Mouse (Mus musculus): ENCODE data around the gene Hoxa11. TPM values are rescaled to one million over a fixed set of nuclear protein-coding genes. Genes with fewer than 3 reads are reported as not detected.

The Hoxa11 gene
- not detected for polyA plus RNA-seq (2017; shearing (Covaris generic))

DNA sequence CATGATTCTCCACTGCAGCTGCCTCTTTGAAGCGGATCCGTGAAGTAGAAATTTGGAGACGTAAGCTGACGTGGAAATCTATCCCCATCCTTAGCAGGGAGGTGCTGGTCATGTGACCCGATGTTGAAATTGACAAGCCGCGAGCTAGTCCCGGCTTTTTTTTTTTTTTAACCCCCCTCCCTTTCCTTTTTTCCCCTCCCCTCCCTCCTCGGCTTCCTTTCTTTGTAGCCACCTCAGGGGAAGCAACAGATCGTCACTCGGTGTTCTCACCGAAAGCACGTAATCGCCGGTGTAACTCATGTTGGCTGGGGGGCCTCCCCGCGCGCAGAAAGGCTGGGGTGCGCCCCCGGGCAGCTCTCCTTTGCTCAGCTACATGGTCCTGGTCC, at the start of gene Hoxa11:
Gene Hoxa11, minus strand, starts transcription at position 54 of the 386 bp plus-strand sequence.
- ATAC-seq, result peak; percentile 30

DNA sequence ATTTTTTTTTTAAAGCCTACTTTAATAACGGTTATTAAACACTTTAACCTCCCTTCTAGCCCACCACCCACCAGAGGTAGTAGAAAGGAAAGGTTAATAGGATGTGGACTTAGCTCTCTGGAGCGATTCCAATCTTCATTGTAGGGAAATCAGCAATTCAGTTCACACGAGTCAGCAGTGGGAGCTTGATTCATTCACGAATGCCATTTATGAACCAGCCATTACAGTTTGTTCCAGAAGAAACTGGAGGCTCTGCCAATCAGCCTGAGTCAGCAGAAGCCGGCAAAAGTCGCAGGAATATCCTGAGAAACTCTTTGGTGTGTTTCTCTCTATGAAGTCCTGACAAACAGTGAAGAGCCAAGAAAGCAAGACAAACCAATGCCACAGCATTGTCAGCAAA, 49.0 kb upstream of the Hoxa11 start:
- no peak for ATAC-seq

DNA sequence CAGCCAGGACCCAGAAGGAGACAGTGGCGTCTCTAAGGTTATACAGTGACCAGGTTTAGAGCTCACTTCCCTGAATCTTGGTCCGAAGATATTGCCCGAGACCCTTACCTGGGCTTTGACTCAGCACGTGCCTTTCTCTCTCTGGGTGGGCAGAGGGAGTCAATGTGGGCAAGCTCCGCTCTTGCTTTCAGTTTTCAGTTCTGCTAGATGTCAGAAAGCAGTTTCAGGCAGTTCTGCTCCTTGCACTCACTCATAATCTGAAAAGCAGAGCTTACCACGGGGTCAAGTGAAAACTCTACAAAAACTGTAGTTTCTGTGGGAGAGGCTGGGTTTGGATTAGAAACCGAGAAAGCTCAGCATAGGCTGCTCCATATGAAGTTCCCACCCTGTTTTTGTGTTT, 46.7 kb upstream of the Hoxa11 start:
- ATAC-seq, result no peak

DNA sequence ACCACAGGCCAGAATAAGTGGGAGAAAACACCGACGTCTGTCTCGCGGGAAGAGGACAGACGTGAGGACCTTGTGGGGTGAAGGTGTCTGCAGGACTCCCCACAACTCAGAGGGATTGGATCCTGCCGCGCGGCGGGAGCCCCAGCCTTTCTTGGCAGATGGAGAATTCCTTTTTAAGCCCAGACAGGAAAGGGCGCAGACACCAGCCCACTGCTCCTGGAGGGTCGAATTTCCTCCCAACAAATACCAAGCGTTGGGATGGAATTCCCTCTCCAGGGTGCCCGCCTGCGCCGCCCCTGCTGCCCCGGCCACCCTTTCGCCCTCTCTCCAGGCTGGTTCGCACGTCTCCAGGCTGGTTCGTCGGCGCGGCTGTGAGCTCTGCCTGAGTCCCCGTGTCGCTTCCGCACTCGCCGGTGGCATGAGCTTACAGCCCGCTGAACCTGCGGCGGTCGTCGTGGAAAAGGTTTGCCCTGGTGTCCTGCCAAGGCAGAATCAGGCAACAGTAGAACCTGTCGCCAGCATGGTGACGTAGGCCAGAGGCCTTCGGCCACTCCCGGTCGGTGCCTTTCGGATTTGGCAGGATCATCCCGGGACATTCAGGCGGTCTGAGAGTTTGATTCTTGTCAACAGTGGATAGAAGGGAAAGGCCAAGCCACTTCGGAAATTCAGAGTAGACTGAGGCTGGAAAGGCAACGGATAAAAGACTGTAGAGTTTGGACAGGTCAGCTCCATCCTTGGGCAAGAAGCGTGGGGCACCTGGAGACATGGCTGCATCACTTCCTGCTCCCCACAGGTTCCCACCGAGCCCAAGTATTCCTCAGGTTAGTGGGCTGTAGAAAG, 45.6 kb upstream of the Hoxa11 start:
- ATAC-seq, result no peak

DNA sequence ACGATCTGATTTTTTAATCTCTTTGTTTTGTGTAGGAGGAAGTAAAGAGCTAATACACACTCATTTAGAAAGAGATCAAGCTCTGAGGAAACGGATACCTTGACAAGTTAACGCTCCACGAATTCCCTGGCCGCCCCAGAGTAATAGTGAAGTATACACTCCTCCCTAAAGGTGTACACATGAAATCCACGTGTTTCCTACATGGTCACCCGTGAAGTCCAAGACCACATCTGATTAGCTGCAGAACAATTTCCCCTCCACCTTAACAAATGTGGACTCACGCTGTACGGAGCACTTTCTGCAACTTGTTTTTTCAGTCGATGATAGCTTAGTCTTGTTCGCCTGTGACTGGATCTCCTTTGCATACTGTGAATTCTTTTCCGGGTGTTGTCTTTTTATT, 44.6 kb upstream of the Hoxa11 start:
- ATAC-seq, result no peak

DNA sequence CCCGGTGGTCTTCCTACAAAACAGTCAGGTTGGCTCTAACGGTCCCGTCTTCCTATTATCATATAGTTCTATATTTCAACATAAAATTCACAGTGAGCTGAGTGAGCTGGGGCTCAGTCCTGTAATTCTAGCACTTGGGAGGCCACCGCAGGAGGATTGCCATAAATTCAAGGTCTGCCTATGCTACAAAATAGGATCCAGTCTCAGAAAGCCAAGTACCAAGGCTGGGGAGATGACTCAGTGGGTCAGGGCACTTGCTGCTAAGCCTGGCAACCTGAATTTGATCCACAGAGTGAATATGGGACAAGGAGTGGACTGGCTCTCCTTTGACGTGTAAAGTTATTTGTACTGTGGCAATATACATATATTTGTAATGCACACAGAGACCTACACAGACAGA, 38.3 kb upstream of the Hoxa11 start:
- no peak for ATAC-seq

DNA sequence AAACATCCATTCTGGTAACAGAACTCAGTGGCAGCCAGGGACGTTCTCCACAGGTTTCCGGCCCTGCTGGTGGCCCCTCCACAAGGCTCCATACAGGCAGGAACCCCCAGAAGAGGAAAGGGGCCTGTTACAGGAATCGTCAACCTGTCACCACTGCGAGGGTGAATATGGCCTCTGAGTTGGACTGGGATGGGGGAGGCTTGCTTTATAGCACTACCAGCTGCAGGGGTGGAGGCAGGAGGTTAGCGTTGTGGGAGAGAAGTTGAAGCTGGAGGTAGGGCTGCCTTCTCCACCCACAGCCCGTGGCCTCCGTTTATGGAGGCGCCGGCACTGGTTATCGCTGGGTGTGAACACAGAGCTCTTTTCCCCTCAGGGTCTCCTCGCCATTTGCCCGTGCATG, 35.5 kb upstream of the Hoxa11 start:
- ATAC-seq, result no peak

DNA sequence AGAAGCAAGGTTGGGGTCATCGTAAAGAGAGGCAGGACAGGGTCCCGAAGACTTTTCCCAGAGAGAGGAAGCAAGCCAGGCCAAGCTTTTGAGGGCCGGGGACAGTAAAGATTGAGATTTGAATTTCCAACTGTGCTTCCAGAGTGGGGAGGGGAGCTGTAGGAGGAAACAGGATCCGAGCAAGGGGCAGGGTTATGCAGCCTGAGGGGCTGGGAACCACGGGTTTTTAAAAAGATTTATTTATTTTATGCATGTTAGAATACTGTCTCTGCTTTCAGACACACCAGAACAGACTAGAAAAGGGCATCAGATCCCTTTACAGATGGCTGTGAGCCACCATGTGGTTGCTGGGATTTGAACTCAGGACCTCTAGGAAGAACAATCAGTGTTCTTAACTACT, 31.3 kb upstream of the Hoxa11 start:
- no peak for ATAC-seq

DNA sequence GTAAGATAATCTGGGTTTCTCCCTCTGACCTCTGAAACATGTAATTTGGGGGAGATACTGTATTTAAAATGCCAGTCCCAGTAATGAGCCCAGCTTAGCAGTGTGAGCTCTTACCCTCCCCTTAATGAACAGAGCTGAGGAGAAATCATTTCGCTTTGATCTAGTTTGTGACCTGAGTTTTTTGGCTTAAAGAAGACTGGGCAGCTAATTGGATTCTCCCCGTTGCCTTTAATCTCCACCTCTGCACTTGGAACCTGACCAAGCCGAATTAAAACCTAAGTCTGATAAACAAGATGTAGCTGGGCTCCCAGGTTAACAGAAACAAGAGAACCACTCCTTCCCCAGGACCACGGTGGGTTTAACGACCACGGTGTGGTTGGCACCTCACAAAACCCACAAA, 30.8 kb upstream of the Hoxa11 start:
- no peak for ATAC-seq

DNA sequence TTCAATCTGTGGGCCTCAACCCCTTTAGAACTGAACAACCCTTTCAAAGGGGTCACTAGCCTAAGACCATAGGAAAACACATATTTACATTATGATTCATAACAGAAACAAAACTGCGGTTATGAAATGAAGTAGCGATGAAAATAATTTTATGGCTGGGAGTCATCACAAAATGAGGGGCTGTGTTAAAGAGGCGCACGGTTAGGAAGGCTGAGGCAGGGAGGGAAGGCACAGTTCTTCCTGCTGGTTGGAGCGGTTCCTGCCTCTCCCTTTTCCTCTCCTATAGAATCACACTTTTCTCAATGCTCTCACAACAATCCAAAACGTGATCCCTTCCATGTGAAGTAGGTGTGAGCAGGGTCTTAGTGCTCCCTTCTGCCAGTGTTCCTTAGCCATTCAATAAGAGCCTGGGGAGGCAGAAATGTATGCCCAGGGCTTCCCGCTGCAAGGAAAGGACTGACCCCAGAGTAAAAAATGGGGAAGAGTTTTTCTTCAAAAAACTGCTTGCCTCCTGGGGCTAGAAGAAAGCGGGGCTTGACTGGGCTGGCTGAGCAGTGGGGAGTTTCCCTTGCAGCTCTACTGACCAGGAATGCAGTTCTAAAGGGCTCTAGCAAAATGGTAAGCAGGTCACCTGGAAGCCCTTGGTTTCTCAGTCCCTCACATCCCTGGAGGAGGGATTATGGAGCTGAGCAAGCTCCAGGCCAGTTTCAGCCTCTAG, 30.1 kb upstream of the Hoxa11 start:
- no peak for ATAC-seq

DNA sequence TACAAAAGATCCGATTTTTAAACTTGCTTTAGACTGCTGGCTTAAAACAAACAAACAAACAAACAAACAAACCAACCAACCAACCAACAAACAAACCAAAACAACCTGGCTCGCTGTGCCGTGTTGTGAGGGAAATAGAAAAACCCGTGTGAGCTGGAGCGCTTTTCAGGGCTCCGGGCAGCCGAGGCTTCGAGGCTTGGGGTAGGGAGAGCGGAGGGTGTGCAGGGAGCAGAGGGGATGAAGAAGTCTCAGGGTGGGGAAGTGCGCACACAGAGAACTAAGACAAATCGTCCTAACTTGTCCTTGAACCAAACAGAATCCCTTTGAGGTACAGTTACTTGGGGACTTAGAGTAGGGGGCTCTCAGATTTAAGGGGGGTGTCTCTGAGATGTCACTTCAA, 29.0 kb upstream of the Hoxa11 start:
- no peak for ATAC-seq

DNA sequence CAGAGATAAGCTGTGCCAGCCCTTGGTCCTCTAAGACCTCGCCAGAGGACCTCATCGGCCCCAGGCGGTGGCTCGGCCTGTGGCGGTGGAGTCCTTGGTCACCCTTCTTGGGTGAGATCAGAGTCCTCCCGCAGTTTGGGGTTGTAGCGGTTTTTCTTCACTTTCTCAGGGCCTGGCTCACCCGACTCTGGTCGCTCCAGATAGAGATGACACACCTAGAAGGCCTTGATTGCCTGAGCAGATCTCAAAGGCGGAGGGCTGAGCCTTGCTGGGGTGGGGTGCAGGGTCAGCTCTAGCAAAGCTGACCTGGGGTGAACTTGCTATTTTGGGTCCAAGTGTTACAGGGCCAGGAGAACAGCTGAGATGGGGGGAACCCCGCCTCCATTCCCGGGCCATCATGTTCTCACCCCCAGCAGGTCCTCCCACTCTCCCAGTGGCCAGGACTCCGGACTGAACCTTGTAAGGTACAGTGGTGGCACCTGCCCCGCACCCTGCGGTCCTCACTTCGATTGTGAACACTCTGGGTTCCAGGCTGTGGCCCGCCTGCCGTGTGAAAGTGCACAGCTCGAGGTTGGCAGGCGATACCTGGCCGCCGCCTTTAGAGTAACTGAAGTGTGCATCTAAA, 28.2 kb upstream of the Hoxa11 start:
- no peak for ATAC-seq

DNA sequence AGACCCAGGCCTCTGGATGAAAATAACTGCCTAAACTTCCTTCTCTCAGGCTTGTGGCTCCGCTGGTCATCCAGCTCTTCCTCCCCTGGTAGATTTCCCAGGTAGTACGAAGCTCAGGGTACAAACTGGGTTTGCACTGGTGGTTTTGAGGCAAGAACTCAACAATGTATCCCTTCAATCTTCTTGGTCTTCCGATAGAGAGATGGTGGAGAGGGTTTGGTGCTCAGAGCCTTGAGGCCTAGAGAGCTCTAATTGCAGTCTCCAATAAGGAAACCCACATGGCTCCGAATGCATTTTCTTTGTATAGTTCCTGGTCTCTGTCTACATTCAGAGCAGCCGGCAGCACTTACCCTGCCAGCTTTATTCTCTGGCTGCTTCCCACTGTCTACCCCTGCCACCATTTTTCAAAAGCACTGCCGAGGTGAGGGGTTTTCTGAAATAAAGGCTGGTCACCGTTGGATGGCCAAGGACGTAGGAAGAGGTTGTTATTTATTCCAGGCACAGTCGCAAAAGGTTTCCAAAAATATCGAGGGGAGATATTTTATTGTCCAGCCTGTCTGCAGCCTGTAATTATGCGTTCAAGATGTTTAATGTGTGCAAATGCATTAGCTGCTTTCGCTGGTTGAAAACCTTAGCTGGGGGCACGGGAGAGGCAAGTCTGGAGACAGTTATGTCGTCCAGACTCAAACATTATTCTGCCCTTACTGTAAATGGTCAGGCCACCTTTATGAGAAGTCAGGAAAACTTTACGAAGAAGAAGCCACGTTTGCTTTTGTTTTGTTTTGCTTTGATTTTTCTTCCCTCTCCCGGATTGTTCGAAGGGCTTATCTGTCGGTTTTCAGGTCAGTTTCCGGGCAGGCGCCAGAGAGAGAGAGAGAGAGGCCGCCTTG, 27.4 kb upstream of the Hoxa11 start:
- ATAC-seq, result no peak

DNA sequence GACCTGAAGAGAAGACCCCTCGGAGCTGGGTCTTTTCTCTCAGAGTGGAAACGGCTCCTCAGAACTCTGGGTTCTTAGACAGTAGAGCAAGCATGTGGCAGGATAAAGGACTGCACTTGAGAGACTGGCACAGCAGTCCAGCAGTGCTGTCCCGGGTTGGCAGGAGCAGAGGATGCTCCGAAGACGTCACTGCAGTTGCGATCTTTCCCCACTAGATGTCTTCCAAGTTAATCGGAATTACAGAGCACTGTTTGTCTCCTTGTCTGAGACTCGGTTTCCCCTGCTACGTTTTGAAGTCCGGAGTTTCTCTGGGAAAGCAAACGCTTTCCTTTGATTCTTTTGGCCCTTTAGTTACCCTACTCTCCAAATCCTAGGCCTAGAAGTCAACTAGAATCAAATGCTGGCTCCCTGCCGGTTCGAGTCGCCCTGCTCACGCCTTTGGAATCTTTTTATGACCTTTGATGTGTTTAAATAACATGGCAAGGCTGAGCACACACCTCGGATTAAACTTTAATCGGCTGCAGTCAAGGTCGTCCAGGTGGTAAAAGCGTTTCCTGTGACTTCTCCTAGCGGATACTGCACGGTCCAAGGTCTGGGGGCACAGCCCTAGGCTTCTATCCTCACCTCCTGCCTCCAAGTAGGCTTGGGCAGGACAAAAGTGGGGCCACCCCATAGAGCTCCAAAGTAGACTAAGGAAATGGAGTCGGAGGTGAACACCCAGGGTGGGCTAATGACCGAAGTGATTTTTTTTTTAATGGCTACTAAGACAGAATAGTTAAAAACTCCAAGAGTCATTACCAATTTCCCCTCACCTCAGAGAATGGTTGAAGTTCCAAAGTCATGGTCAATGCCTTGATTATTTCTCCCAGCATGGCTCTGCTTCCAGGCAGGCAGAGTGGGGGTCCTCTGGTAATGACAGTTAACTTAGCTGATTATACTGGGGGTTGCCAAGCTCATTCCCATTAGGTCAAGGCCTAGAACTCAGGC, 25.2 kb upstream of the Hoxa11 start:
- peak; percentile 66 for ATAC-seq

DNA sequence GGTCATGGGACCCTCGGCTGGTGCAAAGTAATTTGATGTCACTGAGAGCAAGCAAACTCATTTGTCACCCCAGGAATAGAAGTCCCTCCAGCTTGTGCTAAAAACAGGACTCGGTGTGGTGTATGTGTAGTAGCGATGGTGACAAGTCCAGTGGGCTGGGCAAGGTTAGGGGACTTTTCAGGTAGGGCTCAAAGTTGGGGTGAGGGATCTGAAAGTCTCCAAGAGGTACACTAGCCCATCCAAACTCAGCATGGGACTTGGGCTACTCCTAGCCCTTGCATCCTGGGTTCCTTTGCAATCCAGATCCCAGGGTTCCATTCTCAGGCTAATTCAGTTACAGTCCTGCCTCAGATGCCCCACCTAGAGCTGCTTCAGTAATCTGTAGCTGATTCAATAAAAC, 23.1 kb upstream of the Hoxa11 start:
- no peak for ATAC-seq

DNA sequence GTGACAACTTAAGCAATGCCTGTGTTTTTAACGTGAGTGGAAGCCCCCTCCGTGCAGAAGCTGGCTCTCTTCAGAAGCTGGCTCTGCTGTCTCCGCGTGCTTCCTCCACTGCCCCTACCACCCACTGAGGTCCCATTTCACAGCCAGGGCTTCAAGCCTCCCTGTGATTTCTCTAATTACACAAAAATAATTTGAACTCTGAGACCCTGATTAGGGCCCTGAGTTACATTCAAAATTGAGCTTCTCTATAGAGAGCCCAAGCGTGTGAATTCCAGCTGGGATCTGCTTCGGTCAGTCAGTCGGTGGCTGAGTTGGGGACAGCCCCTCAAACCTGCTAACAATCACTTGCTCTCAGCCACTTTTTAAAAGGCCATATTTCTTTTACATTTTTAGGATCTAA, 22.7 kb upstream of the Hoxa11 start:
- ATAC-seq, result no peak

DNA sequence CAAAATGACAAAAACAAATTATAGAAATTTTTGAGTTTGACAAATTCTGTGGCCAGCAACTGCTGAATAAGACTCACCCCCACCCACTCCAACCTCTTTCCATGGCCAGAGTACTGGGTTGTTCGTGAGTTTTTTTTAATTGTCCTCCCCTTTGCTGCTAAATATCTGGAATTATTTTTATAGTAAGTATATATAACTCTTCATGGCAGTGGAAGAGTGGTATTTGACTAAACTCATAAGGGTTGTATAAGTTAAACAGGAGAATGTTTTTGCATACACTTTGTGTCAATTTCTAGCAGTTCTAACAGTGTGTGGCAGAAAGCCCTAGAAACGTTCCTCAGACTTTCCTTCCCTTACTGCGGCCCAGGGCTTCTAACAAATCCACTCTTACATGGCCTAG, 22.1 kb upstream of the Hoxa11 start:
- ATAC-seq, result no peak

DNA sequence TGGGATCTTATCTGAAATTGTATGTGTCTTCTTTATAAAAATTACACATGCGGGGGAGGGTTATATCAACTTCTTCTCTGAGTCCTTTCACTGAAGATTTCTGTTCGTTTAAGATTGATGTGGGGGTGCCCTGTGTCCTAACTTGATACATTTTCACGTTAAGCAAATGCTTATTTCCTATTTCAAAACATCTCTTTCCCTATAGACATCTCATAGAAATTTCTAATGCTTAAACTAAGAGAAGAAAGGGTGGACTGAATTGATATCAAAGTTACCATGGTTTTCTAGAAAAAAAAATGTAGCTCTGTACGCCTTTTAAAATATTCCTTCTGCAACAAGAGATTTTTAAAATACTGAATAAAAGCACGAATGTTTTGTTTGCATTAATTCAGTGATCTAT, 21.6 kb upstream of the Hoxa11 start:
- no peak for ATAC-seq

DNA sequence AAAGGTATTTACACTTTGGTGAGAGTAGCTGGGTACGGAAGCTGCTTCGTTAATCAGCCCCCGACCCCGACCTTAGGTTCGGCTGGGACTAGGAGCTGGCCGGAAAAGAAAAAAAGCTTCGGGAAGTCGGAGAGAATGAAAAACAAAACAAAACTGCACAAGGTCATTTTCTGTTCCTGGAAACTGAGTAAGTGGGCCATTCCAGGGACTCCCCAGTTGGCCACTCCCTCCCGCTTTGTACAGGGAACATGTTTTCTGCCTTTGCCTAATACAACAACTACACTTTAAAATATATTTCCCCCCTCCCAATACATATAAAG, 21.0 kb upstream of the Hoxa11 start:
- ATAC-seq, result no peak

DNA sequence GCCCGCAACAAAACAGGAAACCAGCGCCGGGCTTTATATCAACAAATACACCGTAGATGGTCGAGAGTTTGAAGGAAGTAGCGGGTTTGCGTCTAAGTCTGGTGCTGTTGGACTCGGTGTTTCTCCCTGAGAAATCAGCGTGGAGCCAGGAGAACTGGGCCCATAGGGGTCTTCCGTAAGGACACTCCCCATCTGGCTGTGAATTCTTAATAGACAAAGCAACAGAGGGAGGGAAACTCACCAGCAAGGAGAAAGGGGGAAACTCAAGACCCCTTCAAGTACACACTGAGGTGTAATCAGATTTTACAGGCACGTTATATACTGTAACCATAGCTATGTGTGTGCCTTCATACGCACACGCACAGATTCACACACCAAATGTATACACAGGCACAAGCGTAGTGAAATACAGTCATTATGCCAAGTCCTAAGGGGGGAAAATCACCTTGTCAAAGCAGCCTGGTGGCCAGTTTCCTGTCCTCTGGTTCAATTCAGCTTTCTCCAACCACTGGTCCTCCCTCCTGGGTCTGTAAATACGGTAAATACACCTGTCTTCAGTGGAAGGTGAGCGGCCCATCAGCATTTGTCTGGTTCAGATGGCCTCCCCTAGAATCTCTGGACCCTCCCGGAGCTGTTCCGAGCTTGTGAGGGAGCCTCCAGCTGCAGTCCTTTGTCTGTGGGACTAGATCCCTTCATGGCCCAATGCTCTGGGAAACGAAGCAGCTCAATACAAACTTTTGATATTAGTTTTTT, 20.5 kb upstream of the Hoxa11 start:
- no peak for ATAC-seq
